Mouse (Mus musculus): ENCODE measurements around the gene Cecr2. TPM values are rescaled to one million over a fixed set of nuclear protein-coding genes. Genes with fewer than 3 reads are reported as not detected.
A peak's percentile ranks its signal among the peaks of the same experiment; 100 is the strongest.

The Cecr2 gene
- polyA plus RNA-seq, 1 experiment, result 7.6 TPM

DNA sequence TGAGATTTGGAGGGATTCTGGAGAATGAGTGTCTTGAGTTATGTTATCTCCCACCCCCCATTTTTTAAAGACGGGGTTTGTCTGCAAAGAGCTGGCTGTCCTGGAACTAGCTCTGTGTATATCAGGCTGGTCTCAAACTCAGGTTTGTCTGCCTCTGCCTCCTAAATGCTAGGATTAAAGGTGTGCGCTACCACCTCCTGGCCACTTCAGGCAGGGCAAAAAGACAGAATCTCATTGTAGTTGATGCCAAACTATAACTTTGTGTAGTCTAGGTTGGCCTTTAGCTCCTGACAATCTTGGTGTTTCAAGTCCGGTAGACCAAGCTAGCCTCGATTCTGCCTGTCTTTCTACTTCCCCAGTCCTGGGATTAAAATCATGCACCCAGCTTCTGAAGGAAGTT, 8.7 kb downstream of the Cecr2 start:
- no peak for TF ChIP-seq CTCF (IDR thresholded peaks at IDR 0.05; ENCODE audit: borderline replicate concordance, insufficient read depth, low read depth, low read length)
- TF ChIP-seq POLR2A (IDR thresholded peaks at IDR 0.05; ENCODE audit: borderline replicate concordance, insufficient read depth, low read length), result no peak
- Histone ChIP-seq H3K27ac (ENCODE audit: insufficient read depth, low read length) (no peak overlapping the region), H3K4me1 (ENCODE audit: control insufficient read depth, insufficient read depth, low read length) (peaks cover 2% of the 10 kb centered on the region), H3K4me3 (replicated peaks; ENCODE audit: insufficient read depth, low read depth, low read length) (no peak overlapping the region), H3K27me3 (ENCODE audit: control insufficient read depth, insufficient read depth, low read length) (no peaks in the 10 kb centered on the region)
- WGBS, result 96% methylated on average over 4 of the region's 4 CpGs
- no peak for DNase-seq

GRCm38 (mm10) chr6:120675979-120676378, 9.8 kb downstream of the Cecr2 start:
- H3K27ac ChIP-seq (ENCODE audit: insufficient read depth, low read length), result no peak overlapping the region
- no peak for TF ChIP-seq CTCF (IDR thresholded peaks at IDR 0.05; ENCODE audit: borderline replicate concordance, insufficient read depth, low read depth, low read length)
- TF ChIP-seq POLR2A (IDR thresholded peaks at IDR 0.05; ENCODE audit: borderline replicate concordance, insufficient read depth, low read length), result no peak
- H3K27me3 ChIP-seq (ENCODE audit: control insufficient read depth, insufficient read depth, low read length), result no peaks in the 10 kb centered on the region
- H3K4me1 ChIP-seq (ENCODE audit: control insufficient read depth, insufficient read depth, low read length), result peaks cover 2% of the 10 kb centered on the region; the same call in 1 of the 2 replicates
- no peak for DNase-seq
- 57% methylated on average over 2 of the region's 2 CpGs for WGBS
- H3K4me3 ChIP-seq (replicated peaks; ENCODE audit: insufficient read depth, low read depth, low read length), result no peak overlapping the region

GRCm38 (mm10) chr6:120683351-120683750, 17.2 kb downstream of the Cecr2 start:
- 91% methylated on average over 2 of the region's 2 CpGs for WGBS
- peaks cover 5% of the 10 kb centered on the region for H3K4me1 ChIP-seq (ENCODE audit: control insufficient read depth, insufficient read depth, low read length)

GRCm38 (mm10) chr6:120684750-120685149, 18.6 kb downstream of the Cecr2 start:
- Histone ChIP-seq H3K4me1 (ENCODE audit: control insufficient read depth, insufficient read depth, low read length) (peaks cover 4% of the 10 kb centered on the region), H3K27ac (ENCODE audit: insufficient read depth, low read length) (no peak overlapping the region), H3K27me3 (ENCODE audit: control insufficient read depth, insufficient read depth, low read length) (no peaks in the 10 kb centered on the region), H3K4me3 (replicated peaks; ENCODE audit: insufficient read depth, low read depth, low read length) (no peak overlapping the region)
- DNase-seq, result no peak
- TF ChIP-seq CTCF (IDR thresholded peaks at IDR 0.05; ENCODE audit: borderline replicate concordance, insufficient read depth, low read depth, low read length), result no peak
- TF ChIP-seq POLR2A (IDR thresholded peaks at IDR 0.05; ENCODE audit: borderline replicate concordance, insufficient read depth, low read length), result no peak
- WGBS, result 92% methylated on average over 3 of the region's 3 CpGs

More at GRCm38 (mm10) chr6:120683351-120683750, 17.2 kb downstream of the Cecr2 start:
- no peak for DNase-seq
- TF ChIP-seq CTCF (IDR thresholded peaks at IDR 0.05; ENCODE audit: borderline replicate concordance, insufficient read depth, low read depth, low read length) (no peak), POLR2A (IDR thresholded peaks at IDR 0.05; ENCODE audit: borderline replicate concordance, insufficient read depth, low read length) (no peak)
- Histone ChIP-seq H3K27me3 (ENCODE audit: control insufficient read depth, insufficient read depth, low read length) (no peaks in the 10 kb centered on the region), H3K27ac (ENCODE audit: insufficient read depth, low read length) (no peak overlapping the region), H3K4me3 (replicated peaks; ENCODE audit: insufficient read depth, low read depth, low read length) (no peak overlapping the region)

DNA sequence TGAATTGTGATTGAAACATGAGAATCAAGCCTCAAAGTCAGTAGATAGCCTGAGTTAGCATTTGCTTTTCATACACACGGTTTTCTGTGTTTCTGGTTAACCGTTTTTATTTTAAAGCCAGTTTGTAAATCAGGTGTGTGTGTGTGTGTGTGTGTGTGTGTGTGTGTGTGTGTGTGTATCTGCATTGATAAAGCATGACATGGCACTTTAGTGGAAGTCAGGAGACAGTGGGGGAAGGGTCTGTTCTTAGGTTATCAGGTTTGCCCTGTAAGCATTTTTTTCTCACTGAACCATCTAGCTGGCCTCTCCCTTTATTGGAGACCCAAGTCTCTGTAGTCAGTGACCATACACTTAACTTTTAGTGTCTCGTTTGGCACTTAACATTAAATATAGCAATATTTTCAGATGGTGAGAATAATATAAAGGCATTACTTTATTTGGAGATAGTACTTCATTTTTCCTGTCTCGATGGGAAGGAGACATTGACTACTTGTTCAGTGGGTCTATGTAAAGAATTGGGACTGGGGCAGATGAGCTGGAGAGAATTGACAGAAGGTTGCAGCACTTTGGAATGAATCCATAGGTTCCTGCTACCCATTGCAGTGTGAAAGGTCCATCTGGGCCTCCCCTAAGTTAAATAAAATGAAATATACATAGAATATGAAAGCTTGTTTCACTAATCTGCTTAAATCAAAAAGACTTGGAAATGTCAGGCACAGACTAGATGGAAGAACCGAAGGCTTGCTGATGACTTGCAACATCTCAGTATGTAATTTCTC, 20.9 kb downstream of the Cecr2 start:
- H3K4me3 ChIP-seq (replicated peaks; ENCODE audit: insufficient read depth, low read depth, low read length), result no peak overlapping the region
- peaks cover 2% of the 10 kb centered on the region; the same call in 1 of the 2 replicates for H3K4me1 ChIP-seq (ENCODE audit: control insufficient read depth, insufficient read depth, low read length)
- TF ChIP-seq POLR2A (IDR thresholded peaks at IDR 0.05; ENCODE audit: borderline replicate concordance, insufficient read depth, low read length) (no peak), CTCF (IDR thresholded peaks at IDR 0.05; ENCODE audit: borderline replicate concordance, insufficient read depth, low read depth, low read length) (no peak)
- 53% methylated on average over 5 of the region's 5 CpGs for WGBS
- no peak overlapping the region for H3K27ac ChIP-seq (ENCODE audit: insufficient read depth, low read length)
- peak in 1 of 2 experiments; percentile 53 for DNase-seq
- no peaks in the 10 kb centered on the region for H3K27me3 ChIP-seq (ENCODE audit: control insufficient read depth, insufficient read depth, low read length)

DNA sequence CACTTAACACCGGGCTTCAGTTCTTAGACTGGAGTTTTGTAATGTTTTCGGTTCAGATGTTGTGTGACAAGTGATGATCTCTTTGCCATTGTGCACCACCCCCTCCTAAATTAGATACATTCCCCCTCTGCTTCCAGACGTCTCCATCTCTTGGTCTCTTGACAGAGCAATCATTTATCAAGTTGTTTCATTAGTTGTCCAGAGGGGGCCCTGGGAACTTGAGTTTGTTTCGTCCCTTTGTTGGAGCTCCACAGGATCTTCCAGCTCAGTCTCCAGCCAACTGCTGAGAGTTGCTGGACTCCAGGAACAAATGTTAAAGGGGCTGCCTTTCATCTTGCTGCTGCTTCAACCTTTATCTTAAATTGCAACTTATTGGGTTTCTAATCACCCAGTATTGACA, 34.1 kb downstream of the Cecr2 start:
- Histone ChIP-seq H3K27ac (ENCODE audit: insufficient read depth, low read length) (no peak overlapping the region), H3K4me1 (ENCODE audit: control insufficient read depth, insufficient read depth, low read length) (no peaks in the 10 kb centered on the region)
- WGBS, result 32% methylated on average over 4 of the region's 4 CpGs

GRCm38 (mm10) chr6:120704376-120704775, 38.2 kb downstream of the Cecr2 start:
- H3K27me3 ChIP-seq (ENCODE audit: control insufficient read depth, insufficient read depth, low read length), result no peaks in the 10 kb centered on the region
- peak in 1 of 2 experiments; percentile 51 for DNase-seq
- no peak overlapping the region for H3K4me3 ChIP-seq (replicated peaks; ENCODE audit: insufficient read depth, low read depth, low read length)
- TF ChIP-seq POLR2A (IDR thresholded peaks at IDR 0.05; ENCODE audit: borderline replicate concordance, insufficient read depth, low read length) (no peak), CTCF (IDR thresholded peaks at IDR 0.05; ENCODE audit: borderline replicate concordance, insufficient read depth, low read depth, low read length) (no peak)
- H3K4me1 ChIP-seq (ENCODE audit: control insufficient read depth, insufficient read depth, low read length), result no peaks in the 10 kb centered on the region
- no peak overlapping the region for H3K27ac ChIP-seq (ENCODE audit: insufficient read depth, low read length)

More for the DNA sequence above, 34.1 kb downstream of the Cecr2 start:
- no peak for DNase-seq
- TF ChIP-seq POLR2A (IDR thresholded peaks at IDR 0.05; ENCODE audit: borderline replicate concordance, insufficient read depth, low read length) (no peak), CTCF (IDR thresholded peaks at IDR 0.05; ENCODE audit: borderline replicate concordance, insufficient read depth, low read depth, low read length) (no peak)
- no peaks in the 10 kb centered on the region for H3K27me3 ChIP-seq (ENCODE audit: control insufficient read depth, insufficient read depth, low read length)
- no peak overlapping the region for H3K4me3 ChIP-seq (replicated peaks; ENCODE audit: insufficient read depth, low read depth, low read length)

DNA sequence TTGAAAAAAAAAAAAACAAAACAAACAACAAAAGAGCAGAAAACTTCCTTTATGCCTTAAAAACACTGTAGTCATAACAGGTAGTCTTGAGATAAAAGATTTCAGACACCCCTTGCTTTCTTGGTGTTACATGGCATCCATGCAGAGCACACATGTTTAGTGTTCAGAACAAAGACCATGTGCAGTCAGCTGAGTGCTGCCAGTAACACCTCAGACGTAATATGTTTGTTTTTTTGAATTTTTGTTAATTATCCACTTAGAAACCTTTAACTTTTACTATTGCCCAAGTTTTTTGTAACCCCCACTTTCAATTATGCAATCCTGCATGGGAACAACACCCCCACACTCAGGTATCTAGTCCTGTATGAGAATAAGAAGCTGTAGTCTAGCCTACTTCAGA, 42.6 kb downstream of the Cecr2 start:
- TF ChIP-seq POLR2A (IDR thresholded peaks at IDR 0.05; ENCODE audit: borderline replicate concordance, insufficient read depth, low read length) (no peak), CTCF (IDR thresholded peaks at IDR 0.05; ENCODE audit: borderline replicate concordance, insufficient read depth, low read depth, low read length) (no peak)
- H3K4me1 ChIP-seq (ENCODE audit: control insufficient read depth, insufficient read depth, low read length), result no peaks in the 10 kb centered on the region
- no peaks in the 10 kb centered on the region for H3K27me3 ChIP-seq (ENCODE audit: control insufficient read depth, insufficient read depth, low read length)
- no peak for DNase-seq
- H3K27ac ChIP-seq (ENCODE audit: insufficient read depth, low read length), result no peak overlapping the region
- 89% methylated on average over 1 of the region's 1 CpGs for WGBS
- no peak overlapping the region for H3K4me3 ChIP-seq (replicated peaks; ENCODE audit: insufficient read depth, low read depth, low read length)
